Mouse (Mus musculus) right cerebral cortex, postnatal 36 days (tissue): ENCODE results near the gene Neu3.
"Not testable (repeated sequence)": the region's sequence is repeated elsewhere in the genome, so short reads cannot be mapped to it uniquely, and the experiment has no call there.

ENCODE experiments used
- DNase-seq, 2 experiments: peaks; one replicate each; pipeline ENCODE4 v3.0.0; 2022; ENCODE audit warnings: low spot score in 2 of 2, mixed read lengths in 1 of 2

Neu3 gene

DNA sequence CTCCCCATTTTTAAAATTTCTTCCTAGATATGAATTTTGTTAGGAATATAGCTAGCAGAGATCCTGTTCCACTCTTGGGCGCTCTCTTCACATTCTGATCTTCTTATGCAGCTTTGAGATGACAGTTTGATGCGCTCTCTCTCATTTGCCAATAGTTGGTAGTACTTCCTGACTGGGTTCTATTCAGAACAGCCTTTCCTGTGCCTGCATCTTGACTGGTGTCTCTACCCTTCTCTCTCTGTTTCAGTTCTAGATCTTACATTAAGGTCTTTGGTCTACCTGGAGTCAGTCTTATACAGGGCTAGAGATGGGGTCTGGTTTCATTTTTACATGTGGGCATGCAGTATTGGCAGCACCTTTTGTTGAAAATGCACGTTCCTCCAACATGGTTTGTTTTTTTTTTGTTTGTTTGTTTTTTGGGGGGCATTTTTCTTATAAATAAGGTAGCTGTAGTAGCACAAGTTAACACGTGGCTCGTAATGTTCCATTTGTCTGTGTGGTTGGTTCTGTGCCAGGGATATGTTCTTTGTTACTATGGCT is 6.2 kb upstream of the Neu3 start:
- DNase-seq: no peak

DNA sequence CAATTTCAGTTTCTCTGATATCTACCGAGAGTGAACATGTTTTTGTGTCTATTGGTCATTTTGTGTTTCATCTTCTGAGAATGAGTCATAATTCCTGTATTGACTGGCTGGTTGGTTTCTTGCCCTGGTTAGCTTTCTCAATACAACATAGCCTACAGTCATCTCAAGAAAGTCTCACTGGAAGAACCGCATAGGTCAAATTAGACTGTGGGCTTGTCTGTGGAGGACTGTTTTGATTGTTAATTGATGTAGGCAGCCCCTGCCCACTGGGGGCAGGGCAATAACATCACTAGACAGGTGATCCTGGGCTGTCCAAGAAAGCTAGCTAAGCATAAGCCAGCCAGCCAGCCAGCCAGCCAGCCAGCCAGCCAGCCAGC is 5.6 kb upstream of the Neu3 start:
- DNase-seq: no peak

DNA sequence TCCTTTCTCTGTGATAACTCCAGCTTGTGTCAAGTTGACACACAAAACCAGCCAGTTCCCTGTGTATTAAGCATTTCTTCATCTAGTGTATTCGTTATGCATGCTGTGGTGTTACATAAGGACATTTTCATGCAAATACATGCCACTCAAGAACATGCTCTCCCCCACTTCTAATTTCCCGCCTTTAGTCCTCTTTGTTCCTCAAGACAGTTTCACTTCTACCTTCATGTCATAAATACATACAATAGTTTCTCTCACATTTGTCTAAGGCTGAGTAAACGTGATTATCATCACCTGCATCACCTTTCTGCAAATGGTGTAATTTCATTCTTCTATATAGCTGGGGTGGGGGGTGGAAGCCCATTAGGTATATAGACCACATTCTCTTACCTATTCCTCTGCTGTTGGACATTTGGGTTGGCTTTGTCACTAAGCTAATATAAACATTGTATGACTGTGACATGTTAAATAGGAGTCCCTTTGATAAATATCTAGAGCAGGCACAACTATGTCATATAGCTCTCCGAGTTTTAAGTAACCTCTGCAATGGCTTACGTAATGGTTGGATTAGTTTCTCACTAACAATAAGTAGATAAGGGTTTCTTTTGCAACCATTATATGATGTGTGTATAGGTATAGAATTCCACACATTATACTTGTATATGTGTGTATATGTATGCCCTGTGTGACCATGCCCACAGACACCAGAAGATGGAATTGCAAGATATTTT is 5.1 kb upstream of the Neu3 start:
- no peak for DNase-seq

DNA sequence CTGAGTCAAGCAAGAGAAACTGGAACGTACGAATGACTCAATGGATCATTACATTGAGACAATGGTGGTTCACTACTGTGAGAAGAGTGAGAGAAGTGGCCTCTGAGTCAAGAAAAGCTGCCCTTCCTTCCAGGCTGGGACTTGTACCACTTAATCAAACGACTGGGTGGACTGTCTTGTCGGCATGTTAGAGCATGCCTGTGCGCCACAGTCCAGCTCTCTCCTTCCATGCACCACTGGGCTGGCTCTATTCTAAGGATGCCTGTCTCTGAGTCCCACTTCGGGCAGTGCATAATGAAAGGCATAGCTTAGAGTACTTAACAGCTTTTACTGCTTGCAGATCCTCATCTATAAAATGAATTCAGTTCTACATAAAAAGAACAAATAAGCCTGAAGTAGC is 2.1 kb downstream of the Neu3 start:
- no peak for DNase-seq

DNA sequence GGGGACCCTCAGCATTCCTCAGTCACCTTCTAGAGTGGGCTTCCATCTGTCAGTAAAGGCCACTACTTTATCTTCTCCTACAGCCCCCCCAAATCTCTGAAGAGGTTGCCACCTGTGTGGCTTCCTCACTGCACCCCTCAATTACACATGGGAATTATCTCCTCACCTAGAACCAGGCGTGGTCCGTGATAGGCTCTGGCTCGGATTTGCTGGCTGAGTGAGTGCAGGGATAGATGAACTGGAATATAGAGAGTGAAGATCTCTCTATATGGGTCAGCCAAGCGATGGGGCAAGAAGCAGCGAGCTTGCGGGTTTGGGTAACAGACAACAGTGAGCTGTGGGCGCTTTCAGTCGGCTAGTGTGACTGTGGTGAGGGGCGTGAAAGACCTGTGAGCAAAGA is 2.7 kb downstream of the Neu3 start:
- DNase-seq: no peak

DNA sequence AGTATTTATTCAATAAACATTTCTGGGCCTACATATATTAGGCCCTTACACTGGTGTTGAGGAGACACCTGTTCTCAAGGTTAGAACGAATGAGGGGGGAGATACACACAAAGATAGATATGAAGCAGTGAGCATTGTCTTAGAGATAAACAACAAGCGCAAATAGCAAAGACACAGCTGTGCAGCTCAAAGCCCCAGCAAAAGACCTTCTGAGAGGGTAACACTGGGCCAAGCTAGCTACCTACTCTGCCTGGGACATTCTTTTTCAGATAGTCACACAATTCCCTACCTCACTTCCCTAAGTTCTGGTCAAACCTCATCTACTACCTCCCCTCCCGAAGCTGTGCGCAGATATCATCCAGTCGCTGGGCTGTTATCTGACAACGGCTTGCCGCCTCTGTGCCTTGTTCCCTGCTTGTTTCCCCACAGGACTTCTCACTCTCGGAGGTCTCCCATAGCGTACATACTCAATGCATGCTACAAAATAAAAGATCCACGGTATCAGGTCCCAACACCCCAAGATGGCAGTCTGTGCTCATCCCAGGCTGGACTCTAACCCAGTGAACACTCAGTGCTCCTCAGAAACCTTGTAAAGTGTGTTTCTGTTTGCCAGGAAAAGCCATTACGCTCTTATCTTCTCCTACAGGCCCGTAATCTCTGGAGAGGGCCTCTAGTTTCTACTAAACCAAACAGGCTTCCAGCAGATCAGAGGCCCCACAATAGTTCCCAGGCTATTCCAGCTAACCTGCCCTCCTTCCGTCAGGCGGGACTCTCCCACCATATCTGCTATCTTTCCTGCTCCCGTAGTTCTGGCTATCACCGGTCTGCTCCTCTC is 3.4 kb downstream of the Neu3 start:
- DNase-seq: no peak

DNA sequence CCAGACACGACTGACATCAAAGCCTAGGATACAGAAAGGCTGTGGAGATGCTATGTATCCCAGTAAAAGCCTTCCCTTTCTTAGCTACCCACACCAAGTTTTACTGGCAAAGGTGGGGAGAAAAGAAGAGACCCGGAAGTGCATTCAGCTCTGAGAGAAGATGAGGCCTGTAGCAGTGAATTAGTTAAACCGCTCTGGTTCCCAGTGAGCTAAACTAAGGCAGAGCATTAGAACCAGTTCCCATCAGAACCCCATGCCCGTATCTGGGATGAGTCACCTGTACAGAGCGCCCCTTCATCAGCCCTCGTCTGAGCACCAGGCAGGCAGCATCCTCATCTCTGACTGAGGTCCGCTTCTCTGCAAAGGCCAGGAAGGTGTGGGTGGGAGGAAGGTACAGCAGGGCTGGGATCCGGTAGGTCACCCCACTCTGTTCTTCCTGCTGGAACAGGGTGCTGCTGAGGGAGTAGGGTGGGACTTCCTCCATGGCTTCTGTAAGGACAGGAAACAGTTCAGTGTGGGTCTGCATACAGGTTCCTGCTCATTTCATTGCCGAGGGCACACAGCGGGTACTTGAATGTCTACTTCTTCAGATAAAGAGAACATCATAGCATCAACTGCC is 5.1 kb downstream of the Neu3 start:
- DNase-seq: no peak

DNA sequence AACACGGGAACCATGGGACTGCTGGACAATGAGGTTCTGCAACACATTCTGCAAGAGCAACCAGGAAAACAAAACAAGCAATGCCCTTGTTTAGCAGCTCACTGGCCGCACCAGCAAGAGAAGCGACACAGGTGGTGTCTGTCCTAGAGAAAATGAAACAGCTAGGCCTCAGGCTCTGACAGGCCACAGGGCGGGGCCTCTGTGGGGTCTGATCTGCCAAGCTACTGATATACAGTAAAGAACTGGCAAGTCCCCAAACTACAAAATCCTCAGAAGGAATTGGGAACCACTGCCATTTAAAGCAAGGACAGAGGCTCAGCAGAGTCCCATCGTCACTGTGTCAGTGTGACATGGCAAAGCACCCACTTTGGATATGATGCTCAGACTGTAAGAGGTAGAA is 5.8 kb downstream of the Neu3 start:
- no peak for DNase-seq

DNA sequence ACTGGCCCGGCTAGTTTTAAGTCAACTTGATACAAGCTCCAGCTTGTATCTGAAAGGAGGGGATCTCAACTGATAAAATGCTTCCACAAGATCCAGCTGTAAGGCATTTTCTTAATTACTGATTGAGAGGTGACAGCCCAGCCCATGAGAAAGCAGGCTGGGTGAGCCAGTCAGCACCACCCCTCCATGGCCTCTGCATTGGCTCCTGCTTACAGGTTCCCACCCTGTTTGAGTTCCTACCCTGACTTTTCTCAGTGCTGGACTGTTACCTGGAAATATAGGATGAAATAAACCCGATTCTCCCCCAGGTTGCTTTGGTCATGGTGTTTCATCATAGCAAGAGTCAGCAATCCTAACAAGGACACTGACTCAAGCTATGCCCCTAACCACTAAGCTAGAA is 6.3 kb downstream of the Neu3 start:
- DNase-seq: no peak

DNA sequence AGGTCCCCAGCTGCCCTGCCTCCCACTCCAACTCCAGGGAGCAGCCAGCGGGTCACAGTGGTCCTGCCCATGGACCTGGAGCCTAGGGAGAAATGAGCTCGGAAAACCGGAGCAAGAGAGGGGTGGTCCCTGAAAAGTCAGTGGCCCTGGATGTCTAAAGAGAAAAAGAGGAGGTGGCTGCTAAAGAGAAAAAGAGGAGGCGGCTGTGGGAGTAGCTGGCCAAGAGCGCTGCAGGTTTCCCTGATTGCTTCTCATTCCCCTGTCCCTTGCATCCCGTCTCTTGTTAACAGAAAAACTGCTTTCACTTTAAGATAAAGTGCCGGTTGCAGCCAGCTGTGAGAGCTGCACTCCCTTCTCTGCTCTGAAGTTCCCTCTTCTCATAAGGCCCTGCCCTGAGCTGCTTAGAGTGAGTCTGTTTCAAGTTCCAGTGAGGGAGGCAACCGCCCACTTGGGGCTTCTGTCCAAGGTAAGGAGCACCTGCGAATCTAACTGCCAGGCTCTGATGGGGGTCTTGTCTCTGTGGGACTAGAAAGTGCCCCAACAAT is 10.0 kb downstream of the Neu3 start:
- DNase-seq: not testable (repeated sequence)

DNA sequence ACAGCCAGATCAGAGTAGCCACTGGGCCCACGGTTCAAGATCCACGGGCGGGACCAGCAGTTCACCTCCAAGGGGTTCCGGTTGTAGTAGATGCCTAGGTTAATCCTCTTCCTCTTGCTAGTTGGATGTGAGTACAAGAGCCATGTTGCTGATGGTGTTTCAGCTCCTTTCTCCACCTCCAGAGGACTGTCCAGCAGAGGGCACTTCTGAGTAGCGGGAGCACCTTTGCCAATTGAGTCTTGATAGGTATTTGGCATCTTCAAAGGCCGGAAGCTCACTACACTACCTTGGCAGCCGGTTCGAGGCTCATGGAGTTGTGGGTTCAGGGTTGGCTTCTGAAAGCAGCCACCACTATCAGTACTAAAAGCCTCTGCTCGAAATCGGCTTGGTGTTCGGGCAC is 14.8 kb downstream of the Neu3 start:
- no peak for DNase-seq

DNA sequence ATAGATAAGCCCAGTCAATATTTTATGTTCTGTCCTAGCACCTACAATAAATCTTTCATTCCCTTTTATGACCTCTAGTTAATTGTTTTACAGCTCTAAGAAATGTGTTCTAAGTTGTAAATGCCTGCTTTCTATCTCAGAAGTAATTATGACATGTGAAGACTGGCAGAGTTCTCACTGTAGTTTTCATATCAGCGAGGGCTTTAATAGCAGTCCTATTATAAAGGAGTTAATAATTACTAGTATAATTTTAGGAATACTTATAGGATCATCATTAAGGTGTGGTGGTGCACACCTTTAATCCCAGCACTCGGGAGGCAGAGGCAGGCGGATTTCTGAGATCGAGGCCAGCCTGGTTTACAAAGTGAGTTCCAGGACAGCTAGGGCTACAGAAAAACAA is 16.6 kb downstream of the Neu3 start:
- DNase-seq: no peak

DNA sequence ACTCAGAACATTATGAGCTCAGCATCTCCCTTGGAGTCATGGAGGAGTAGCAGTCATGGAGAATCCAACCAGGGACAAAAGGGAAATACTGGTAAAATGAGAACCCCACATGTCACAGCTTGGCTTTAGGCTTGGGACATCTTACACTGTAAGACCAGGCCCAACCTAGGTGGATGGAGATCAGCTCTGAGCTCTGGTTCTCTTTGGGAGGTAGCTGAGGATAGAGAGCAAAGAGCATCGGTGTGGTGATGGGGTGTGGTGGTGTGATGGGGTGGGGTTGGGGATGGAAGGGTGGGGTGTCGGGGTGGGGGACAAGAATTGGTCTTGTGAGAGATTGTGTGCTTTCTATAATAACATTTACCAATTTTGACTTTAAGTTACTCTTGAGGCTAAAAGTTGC is 17.4 kb downstream of the Neu3 start:
- no peak for DNase-seq

DNA sequence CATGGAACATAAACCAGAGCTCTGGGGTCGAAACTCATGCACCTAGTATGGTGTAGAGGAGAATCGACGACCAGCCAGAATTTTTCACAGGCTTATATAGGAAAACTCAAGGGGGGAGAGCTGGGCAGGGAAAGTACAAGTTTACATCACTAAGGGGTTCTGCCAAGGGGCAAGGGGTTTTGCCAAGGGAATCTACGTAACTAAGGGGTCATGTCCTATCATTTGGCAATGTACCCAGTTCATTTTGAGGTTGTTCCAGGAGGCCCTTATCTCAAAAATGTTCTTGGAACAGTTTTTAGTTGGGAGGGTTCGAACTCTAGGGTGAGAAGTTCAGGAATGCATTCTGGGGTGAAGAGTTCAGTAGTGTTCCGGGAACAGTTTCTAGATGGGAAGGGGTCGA is 21.2 kb downstream of the Neu3 start:
- not testable (repeated sequence) for DNase-seq

DNA sequence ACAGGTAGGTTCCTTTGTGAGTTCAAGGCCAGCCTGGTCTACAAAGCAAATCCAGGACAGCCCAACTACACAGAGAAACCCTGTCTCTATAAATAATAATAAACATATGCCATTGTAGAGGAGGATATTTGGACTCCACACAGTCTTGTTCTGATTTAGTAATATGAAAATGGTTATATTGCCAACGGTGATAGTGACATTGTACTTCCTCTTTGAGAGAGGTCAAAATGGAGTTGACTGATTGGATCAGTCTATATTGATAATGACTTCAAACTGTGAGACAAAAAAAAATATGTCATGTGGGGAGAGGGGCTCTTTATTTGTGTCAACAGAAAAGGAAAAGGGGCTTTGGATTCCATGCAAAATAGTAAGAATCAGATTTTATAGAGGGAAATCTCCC is 22.9 kb downstream of the Neu3 start:
- no peak for DNase-seq

DNA sequence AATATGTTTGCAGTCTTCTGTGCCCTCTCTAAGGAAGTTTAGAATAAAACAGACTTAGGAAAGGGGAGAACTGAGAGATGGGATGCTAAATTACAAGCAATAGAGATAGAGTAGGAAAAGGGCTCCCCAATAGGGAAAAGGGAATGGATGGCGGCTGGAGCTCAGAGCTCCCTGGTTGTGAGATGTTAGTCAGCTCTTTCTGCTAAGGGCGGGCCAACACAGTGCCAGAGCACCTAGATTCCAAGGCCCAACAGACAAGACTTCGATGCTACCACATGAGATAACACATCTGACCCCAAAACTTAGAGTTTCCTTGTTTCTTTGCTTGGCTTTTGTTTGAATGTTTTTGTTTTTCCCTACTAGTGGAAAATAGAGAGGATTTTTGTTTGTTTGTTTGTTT is 24.2 kb downstream of the Neu3 start:
- DNase-seq: not testable (repeated sequence)

DNA sequence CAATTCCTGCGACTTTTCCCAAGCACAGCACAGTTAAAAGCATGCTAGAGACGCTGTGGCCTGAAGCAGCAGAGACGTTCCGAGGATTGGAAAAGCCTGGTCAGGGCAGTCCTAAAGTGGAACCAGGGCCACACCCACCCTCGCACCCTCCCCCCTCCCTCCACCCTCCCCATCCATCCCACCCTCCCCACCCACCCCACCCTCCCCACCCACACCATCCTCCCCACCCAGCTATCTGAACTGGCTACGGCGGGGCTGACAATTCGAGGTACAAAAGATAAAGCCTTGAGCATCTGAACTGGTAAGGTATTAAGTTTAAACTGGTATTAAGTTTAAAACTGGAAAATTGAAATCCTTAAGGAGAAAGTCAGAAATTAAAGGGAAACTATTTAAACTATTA is 24.7 kb downstream of the Neu3 start:
- DNase-seq: no peak

DNA sequence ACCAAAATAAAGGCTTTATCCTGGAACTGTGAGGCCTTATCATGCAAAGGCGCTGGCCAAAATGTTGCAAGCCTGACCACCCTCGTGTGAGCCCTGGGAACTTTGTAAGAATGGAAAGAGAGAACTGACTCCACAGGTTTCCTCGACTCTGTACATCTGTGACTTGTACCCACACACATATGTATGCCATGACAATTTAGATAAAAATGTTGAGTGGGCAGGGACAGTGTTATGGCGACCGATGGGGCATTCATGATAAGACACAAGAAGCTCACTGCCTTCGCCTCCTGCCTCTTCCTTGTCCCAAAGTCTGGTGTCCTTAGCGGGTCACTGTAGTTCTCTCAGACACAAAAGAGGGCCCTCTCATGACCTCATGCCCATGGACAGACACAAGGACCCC is 29.1 kb downstream of the Neu3 start:
- DNase-seq: no peak

DNA sequence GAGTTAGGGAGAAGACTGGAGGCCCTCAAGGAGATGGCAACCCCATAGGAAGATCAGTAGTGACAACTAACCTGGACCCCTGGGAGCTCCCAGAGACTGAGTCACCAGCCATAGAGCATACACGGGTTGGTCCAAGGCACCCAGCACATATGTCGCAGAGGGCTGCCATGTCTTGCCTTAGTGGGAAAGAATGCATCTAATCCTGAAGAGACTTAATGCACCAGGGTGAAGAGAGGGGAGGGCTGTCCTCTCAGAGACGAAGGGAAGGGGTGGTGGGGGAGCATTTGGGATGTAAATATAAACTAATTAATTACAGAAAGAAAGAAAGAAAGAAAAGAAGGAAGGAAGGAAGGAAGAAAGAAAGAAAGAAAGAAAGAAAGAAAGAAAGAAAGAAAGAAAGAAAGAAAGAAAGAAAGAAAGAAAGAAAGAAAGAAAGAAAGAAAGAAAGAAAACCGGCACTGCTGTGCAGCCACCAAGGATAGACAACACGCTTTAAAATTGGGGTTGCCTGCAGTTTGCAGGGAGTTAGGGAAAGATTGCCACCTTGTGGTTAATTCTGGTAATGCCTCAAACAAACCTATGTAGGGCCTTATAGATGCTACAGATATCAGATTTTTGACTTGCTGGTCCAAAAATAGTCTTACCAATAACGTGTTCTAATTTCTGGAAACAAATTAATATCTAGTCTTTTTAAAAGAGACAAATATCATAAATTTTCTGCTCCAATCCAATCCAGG is 30.1 kb downstream of the Neu3 start:
- DNase-seq: peak in 1 of 2 experiments; percentile 24

DNA sequence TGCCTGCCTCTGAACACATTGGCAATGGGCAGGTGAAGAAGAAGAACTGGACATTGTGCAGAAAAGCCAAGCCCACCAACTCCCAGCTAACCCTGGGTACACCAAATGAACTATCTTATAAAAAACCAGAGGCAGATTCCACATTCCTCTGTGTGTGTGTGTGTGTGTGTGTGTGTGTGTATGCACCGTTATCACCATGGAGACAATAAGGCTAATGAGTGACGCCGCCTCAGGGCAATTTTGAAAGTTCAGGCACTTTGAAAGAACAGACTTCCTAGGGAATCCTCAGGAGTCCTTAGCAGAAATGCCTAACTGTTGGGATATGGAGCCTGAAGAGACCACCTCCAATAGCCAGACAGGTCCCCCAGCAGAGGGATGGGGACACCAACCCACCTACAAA is 31.0 kb downstream of the Neu3 start:
- DNase-seq: no peak

DNA sequence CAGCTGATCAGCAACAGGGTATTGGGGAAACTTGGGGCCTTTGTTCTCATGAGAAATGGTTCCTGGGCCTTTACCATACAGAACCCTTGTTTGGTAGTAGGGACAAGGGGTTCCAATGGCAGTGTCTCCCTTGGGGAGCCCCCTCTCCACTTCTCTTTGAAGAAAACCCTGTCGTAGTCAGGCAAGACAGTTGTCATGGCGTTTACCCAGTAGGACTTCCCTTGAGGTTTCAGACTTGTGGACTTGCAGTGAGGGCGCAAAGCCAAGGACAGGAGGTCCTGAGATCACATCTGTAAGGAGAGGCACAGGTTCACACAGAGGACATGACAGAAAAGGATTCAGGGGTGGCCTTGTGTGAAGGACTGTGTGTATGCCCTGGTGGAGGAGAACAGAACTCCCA is 31.7 kb downstream of the Neu3 start:
- no peak for DNase-seq
